Mouse (Mus musculus) limb, embryonic 15.5 days (tissue): Measurements from ENCODE around the gene Unc119b. TPM values are rescaled to one million over a fixed set of nuclear protein-coding genes. Genes with fewer than 3 reads are reported as not detected.
"Not testable (repeated sequence)": the region's sequence is repeated elsewhere in the genome, so short reads cannot be mapped to it uniquely, and the experiment has no call there.

Experiments
- ATAC-seq: fragments of 200-750 bp; cut with Nextera tagmentation; 2 replicates; pipeline ENCODE4 v1.8.0; 2017; ENCODE audit warnings: low read depth, moderate TSS enrichment; ENCODE audit not compliant: insufficient number of reproducible peaks, low FRiP score, low TSS enrichment
- H3K27ac ChIP-seq: fragments of 300-500 bp; sonication (generic); 2 replicates; pipeline ENCODE4 v1.5.1; 2015; ENCODE audit warnings: moderate library complexity, mild to moderate bottlenecking, inconsistent platforms
- H3K27me3 ChIP-seq: fragments of 300-500 bp; sonication (generic); 2 replicates; pipeline ENCODE4 v1.6.1; 2015; ENCODE audit warnings: inconsistent platforms
- H3K36me3 ChIP-seq: fragments of 300-500 bp; sonication (generic); 2 replicates; pipeline ENCODE4 v1.6.1; 2015; ENCODE audit warnings: inconsistent platforms
- H3K4me1 ChIP-seq: fragments of 300-500 bp; sonication (generic); 2 replicates; pipeline ENCODE4 v1.6.1; 2015; ENCODE audit warnings: inconsistent platforms
- H3K4me2 ChIP-seq: fragments of 300-500 bp; sonication (generic); 2 replicates; pipeline ENCODE4 v1.6.1; 2015; ENCODE audit warnings: mild to moderate bottlenecking, inconsistent platforms
- H3K4me3 ChIP-seq: fragments of 300-500 bp; sonication (generic); 2 replicates; pipeline ENCODE4 v1.5.1; 2015; ENCODE audit warnings: mild to moderate bottlenecking, inconsistent platforms
- H3K9ac ChIP-seq: fragments of 300-500 bp; sonication (generic); 2 replicates; pipeline ENCODE4 v1.6.1; 2015; ENCODE audit warnings: inconsistent platforms
- H3K9me3 ChIP-seq: fragments of 300-500 bp; sonication (generic); 2 replicates; pipeline ENCODE4 v1.6.1; 2016; ENCODE audit warnings: inconsistent platforms
- WGBS: fragments of 180-500 bp; shearing (Covaris S2); methylation state at CpG from one replicate; pipeline ENCODE4 v1.1.7; 2015; 5-methylcytosine and 5-hydroxymethylcytosine counted together
- polyA plus RNA-seq: library from polyadenylated mRNA; unstranded; fragments of >200 nt; fragmentation: Nextera tagmentation; extraction: Ambion mirVana; gene quantifications from 2 replicates; pipeline ENCODE4 v1.2.1, GENCODE M21; 2015

The Unc119b gene
- polyA plus RNA-seq, 1 experiment from 2014 or later: 36.9 TPM

DNA sequence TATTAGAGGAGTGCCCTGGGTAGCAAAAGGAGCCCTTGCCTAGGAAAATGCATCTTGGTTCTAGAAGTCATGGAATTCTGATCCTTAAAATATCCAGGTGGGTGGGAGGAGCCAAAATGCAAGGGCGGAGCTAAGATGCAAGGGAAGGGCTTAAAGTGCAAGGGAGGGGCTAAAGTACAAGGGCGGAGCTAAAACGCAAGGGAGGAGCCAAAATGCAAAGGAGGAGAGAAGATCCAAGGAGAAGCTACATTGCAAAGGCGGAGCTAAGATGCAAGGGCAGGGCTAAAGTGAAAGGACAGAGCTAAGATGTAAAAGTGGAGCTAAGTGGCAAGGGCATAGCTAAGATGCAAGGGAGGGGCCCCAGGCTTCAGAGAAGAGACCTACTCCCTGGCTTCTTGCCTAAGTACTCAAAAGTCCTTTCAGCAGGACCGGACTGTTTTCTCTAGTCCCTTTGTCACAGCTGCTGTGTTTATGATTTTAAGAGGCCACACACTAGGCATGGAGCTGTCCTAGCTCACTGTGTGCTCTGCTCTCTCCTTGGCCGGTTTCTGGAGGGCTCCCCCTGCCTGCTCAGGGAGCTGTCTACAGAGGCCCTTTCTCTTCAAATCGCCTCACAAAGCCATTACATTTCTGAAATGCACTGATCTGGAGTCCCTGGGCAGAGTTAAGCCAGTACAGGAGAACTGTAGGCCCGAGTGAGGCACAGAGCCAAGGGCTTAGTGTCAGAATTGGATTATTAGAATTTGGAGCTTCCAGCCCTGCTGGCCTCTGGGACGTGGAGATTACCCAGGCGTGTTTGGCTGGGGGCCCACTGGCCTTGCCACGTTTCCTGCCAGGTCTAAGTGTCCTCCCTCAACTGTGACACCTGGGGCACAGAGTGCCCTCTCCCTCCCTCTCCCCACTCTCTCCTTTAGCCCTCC, 31.4 kb upstream of the Unc119b start:
- H3K4me1 ChIP-seq: peaks cover 30% of the 10 kb centered on the region
- no peak overlapping the region for H3K4me3 ChIP-seq
- H3K9ac ChIP-seq: no peak overlapping the region
- no peak overlapping the region for H3K27ac ChIP-seq
- H3K36me3 ChIP-seq: no peaks in the 10 kb centered on the region
- 49% methylated on average over 11 of the region's 11 CpGs for WGBS
- H3K4me2 ChIP-seq: no peak overlapping the region
- H3K9me3 ChIP-seq: no peaks in the 10 kb centered on the region
- ATAC-seq: no peak
- no peaks in the 10 kb centered on the region for H3K27me3 ChIP-seq

DNA sequence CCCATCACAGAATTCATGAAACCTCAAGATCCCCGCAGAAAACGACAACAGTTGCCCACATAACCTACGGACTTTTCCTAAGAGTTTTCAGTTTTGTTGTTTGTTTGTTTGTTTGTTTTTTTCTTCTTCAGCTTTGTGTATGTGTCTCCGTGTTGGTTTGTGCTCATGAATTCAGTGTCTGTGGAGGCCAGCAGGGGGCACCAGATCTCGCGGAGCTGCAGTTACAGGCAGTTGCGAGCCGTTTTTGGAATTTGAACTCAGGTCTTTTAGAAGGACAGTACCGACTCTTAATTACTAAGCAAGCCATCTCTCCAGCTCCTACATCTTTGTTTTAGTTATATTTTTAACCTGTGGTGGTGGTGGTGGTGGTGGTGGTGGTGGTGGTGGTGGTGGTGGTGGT, 30.6 kb upstream of the Unc119b start:
- Histone ChIP-seq H3K9ac (no peak overlapping the region), H3K27me3 (no peaks in the 10 kb centered on the region), H3K4me1 (peaks cover 35% of the 10 kb centered on the region), H3K9me3 (no peaks in the 10 kb centered on the region), H3K4me3 (no peak overlapping the region), H3K36me3 (no peaks in the 10 kb centered on the region), H3K4me2 (no peak overlapping the region), H3K27ac (no peak overlapping the region)
- ATAC-seq: no peak
- WGBS: 56% methylated on average over 9 of the region's 9 CpGs

GRCm38 (mm10) chr5:115164446-115164845, 29.7 kb upstream of the Unc119b start:
- 75% methylated on average over 4 of the region's 4 CpGs for whole genome bisulfite sequencing
- H3K27ac ChIP-seq, H3K9me3 ChIP-seq, H3K36me3 ChIP-seq, ATAC-seq, H3K27me3 ChIP-seq, H3K4me2 ChIP-seq, H3K4me3 ChIP-seq, H3K9ac ChIP-seq: not testable (repeated sequence)
- peaks cover 35% of the 10 kb centered on the region for H3K4me1 ChIP-seq

DNA sequence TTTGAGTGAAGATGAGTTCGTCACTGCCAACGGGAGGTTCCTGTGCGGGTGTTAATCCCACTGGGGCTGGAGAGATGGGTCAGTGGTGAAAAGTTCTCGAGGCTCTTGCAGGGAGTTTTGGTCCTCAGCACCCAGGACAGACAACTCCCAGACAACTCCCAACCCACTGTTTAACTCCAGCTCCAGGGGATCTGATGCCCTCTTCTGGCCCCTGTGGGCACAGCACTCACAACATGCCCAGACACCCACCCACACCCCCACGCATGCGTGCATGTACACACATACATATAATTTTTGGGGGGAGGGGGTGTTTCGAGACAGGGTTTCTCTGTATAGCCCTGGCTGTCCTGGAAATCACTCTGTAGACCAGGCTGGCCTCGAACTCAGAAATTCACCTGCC, 28.8 kb upstream of the Unc119b start:
- peak overlapping the region; percentile 19; the same call in 1 of the 2 replicates for H3K4me2 ChIP-seq

DNA sequence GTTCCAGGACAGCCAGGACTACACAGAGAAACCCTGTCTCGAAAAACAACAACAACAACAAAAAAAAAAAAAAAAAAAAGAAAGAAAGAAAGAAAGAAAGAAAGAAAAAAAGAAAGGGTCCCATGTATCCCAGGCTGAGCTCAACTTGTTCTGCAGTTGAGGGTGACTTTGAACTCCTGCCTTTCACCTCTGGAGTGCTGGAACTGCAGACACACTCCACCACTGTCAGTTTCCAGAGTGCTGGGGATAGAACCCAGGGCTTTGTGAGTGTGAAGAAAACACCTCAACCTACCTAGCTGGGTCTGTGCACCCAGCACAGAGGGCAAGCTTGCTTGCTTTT, 27.1 kb upstream of the Unc119b start:
- peaks cover 31% of the 10 kb centered on the region for H3K4me1 ChIP-seq
- H3K9me3 ChIP-seq, ATAC-seq, H3K9ac ChIP-seq, H3K4me2 ChIP-seq, H3K36me3 ChIP-seq, H3K27me3 ChIP-seq, H3K27ac ChIP-seq, H3K4me3 ChIP-seq: not testable (repeated sequence)
- 75% methylated on average over 1 of the region's 1 CpGs for WGBS

More for the DNA sequence above, 28.8 kb upstream of the Unc119b start:
- Histone ChIP-seq H3K27me3 (no peaks in the 10 kb centered on the region), H3K36me3 (no peaks in the 10 kb centered on the region), H3K9me3 (no peaks in the 10 kb centered on the region), H3K4me1 (peaks cover 33% of the 10 kb centered on the region), H3K9ac (no peak overlapping the region), H3K4me3 (no peak overlapping the region), H3K27ac (no peak overlapping the region)
- ATAC-seq: no peak
- 39% methylated on average over 8 of the region's 8 CpGs for WGBS

DNA sequence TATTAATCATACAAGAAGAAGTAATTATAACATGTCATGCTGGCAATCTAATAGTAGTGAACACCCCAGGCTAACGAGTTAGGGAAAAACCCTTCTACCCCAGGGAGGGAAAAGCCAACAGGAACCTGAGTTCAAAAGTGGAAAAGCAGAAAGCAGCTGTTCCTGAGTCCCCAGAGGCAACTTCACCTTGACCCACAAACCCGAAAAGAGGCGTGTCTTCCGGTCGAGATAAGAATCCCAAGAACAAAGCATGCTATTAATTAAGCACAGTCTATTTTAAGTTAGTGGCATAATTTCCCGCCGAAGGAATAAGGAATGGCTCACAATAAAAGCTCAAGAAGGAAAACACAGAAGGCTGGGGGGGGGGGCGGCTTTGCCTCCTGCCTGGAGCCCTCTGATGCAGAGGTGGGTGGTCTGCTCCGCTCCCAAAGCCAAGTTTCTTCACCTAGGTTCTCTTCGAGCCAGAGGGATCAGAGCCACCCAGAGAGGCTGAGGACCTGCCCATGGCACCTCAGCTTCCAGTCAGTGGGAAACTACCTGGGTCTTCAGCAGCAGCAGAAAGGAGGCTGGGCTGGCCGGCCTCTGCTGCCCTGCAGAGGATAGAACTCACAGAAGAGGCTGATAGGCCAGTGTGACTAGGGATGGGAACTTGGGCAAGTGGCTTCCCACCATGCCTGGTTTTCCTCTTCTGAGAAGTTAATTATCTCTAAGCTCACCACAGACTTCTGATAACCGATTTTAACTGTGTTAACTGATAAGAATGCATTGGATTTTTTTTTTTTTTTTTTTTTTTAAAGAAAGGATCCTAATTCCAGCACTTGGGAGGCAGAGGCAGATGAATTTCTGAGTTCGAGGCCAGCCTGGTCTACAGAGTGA, 26.5 kb upstream of the Unc119b start:
- Histone ChIP-seq H3K4me3 (no peak overlapping the region), H3K9me3 (no peaks in the 10 kb centered on the region)

DNA sequence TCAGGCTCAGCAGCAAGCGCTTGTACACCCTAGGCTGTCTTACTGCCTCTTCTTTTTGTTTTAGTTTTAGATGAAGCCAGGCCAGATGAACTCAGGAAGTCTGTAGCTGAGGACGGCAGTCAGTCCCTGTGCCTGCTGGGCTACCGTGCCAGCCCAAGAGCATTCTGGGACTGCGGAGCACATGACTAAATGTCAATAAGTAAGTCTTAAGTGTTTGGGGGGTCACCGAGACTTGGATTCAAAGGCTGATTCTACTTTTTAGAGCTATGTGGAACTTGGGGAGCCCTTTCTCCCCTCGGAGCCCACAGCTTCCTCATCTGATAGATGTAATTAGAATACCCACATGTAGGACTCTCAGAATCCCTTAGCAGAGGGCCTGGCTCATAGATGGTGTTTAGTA, 25.9 kb upstream of the Unc119b start:
- Histone ChIP-seq H3K27ac (no peak overlapping the region), H3K9me3 (no peaks in the 10 kb centered on the region), H3K4me1 (peaks cover 31% of the 10 kb centered on the region), H3K36me3 (no peaks in the 10 kb centered on the region), H3K4me2 (no peak overlapping the region), H3K9ac (no peak overlapping the region), H3K4me3 (no peak overlapping the region), H3K27me3 (no peaks in the 10 kb centered on the region)
- 54% methylated on average over 6 of the region's 6 CpGs for WGBS
- no peak for ATAC-seq

More for the DNA sequence above, 26.5 kb upstream of the Unc119b start:
- Histone ChIP-seq H3K9ac (0 out of 2 replicates have a peak overlapping the region, but pooled peaks have one; percentile 4), H3K36me3 (no peaks in the 10 kb centered on the region), H3K27me3 (no peaks in the 10 kb centered on the region), H3K4me1 (peaks cover 31% of the 10 kb centered on the region), H3K27ac (peak overlapping the region; percentile 22; the same call in 1 of the 2 replicates), H3K4me2 (no peak overlapping the region)
- 20% methylated on average over 13 of the region's 13 CpGs for WGBS
- ATAC-seq: no peak

GRCm38 (mm10) chr5:115159165-115159564, 24.4 kb upstream of the Unc119b start:
- H3K4me3 ChIP-seq: peak overlapping the region; percentile 99
- no peaks in the 10 kb centered on the region for H3K36me3 ChIP-seq
- peak overlapping the region; percentile 52 for H3K9ac ChIP-seq
- ATAC-seq: no peak
- H3K4me2 ChIP-seq: peak overlapping the region; percentile 64
- H3K9me3 ChIP-seq: no peaks in the 10 kb centered on the region
- peaks cover 46% of the 10 kb centered on the region for H3K4me1 ChIP-seq
- WGBS: 36% methylated on average over 12 of the region's 12 CpGs
- peak overlapping the region; percentile 98 for H3K27ac ChIP-seq
- H3K27me3 ChIP-seq: no peaks in the 10 kb centered on the region

- Histone ChIP-seq H3K4me1 (peaks cover 50% of the 10 kb centered on the region), H3K4me3 (peak within 1 kb of the TSS; percentile 99), H3K4me2 (peak within 1 kb of the TSS; percentile 72), H3K27ac (peak within 1 kb of the TSS; percentile 98), H3K27me3 (no peaks in the 10 kb centered on the region), H3K36me3 (peaks cover 5% of the 10 kb centered on the region), H3K9me3 (no peaks in the 10 kb centered on the region), H3K9ac (peak within 1 kb of the TSS; percentile 100)
- ATAC-seq: peak; percentile 97
- under 1% methylated on average over 75 of the region's 78 CpGs for WGBS
Measured at GRCm38 (mm10) chr5:115158040-115158983, 23.5 kb upstream of the Unc119b start, which contains the start of gene Mlec. Gene Mlec (minus strand): TSS chr5:115158179.

GRCm38 (mm10) chr5:115156933-115157589, 22.3 kb upstream of the Unc119b start:
- no peaks in the 10 kb centered on the region for H3K27me3 ChIP-seq
- WGBS: under 1% methylated on average over 26 of the region's 26 CpGs
- H3K9ac ChIP-seq: peak overlapping the region; percentile 100
- H3K27ac ChIP-seq: peak overlapping the region; percentile 98
- H3K9me3 ChIP-seq: no peaks in the 10 kb centered on the region
- peak overlapping the region; percentile 72 for H3K4me2 ChIP-seq
- no peak for ATAC-seq
- H3K36me3 ChIP-seq: peaks cover 6% of the 10 kb centered on the region
- peak overlapping the region; percentile 99 for H3K4me3 ChIP-seq
- H3K4me1 ChIP-seq: peaks cover 58% of the 10 kb centered on the region
